In the genomic region with DNA sequence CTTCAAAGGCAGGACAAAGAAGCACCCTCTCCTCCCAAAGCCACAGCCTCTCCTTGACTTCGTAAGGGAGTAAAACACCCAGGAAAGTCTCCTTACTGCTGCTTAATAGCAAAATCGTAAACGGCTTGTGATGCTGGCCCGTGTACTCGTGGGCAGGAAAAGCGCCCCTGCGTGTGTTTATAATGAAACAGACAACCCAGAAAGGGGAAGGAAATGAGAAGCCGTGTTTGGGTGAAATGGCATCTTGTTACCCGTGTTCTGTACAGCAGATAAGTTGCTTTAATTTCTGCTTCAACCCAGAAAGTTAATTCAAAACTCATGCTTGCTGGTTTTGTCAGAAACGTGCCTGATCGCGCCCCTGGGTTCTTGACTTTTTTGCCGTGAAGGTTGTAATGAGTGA, we compare ENCODE assay signal across 15 mouse cellular contexts.
"Had no signal": no experiment of that assay in that cellular context is flagged by ENCODE, and none has a peak within 500 bp of the region (broad histone marks: within the 10 kb centered on the region; RNA-seq: fewer than 3 reads in every experiment).

No protein-coding gene starts in this region.

- H3K4me3 ChIP-seq: limb, embryonic 15.5 days; liver, embryonic 12.5 days; myocyte; neural tube, embryonic 15.5 days had no signal

- H3K27ac ChIP-seq: kidney, postnatal 0 days; limb, embryonic 15.5 days; liver, embryonic 12.5 days; neural tube, embryonic 15.5 days had no signal

- DNase-seq: kidney, adult 9 months; kidney, postnatal 36 days; layer of hippocampus, adult 9-11 months; layer of hippocampus, postnatal 36 days; lung, embryonic 14.5 days; lung, postnatal 14 days; midbrain, embryonic 14.5 days; right cerebral cortex, adult 18-20 months; thymus, adult 18-20 months; thymus, postnatal 14 days had no signal

- ATAC-seq: liver, embryonic 12.5 days had no signal

- H3K27me3 ChIP-seq: limb, embryonic 15.5 days; liver, embryonic 12.5 days; neural tube, embryonic 15.5 days had no signal

- H3K4me1 ChIP-seq: liver, embryonic 12.5 days; neural tube, embryonic 15.5 days had no signal

- H3K36me3 ChIP-seq: limb, embryonic 15.5 days; liver, embryonic 12.5 days; neural tube, embryonic 15.5 days had no signal

- H3K4me2 ChIP-seq: limb, embryonic 15.5 days; liver, embryonic 12.5 days; lung, embryonic 14.5 days; neural tube, embryonic 15.5 days had no signal

- H3K9me3 ChIP-seq: limb, embryonic 15.5 days; neural tube, embryonic 15.5 days had no signal

- H3K9ac ChIP-seq: limb, embryonic 15.5 days; liver, embryonic 12.5 days; lung, embryonic 14.5 days; neural tube, embryonic 15.5 days had no signal
